Mouse (Mus musculus): ENCODE measurements around the gene Blvra. TPM values are rescaled to one million over a fixed set of nuclear protein-coding genes. Genes with fewer than 3 reads are reported as not detected.
A peak's percentile ranks its signal among the peaks of the same experiment; 100 is the strongest.
"Not testable (repeated sequence)": the region's sequence is repeated elsewhere in the genome, so short reads cannot be mapped to it uniquely, and the experiment has no call there.

Blvra gene
- polyA plus RNA-seq, 1 experiment from 2014 or later: 51.6 TPM

DNA sequence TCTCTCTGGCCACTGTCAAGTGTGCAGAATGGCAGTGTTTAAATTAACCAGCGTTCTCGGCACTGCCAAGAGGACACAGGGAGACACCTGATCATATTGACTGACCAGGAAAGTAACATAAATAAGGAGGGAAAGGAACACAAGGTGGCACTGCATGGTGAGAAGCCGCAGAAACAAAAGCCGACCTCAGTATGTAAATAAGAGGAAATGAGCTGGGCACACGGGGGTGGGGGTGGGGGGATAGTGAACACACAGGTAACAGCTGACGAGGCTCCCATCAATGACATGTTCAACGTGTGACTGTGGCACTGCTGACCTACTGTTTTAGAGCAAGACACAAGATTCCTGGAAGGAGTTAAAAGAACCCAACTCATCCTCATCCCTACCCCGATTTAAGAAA, 60.9 kb downstream of the Blvra start:
- no peak overlapping the region for H3K9ac ChIP-seq (ENCODE audit: low read length)

DNA sequence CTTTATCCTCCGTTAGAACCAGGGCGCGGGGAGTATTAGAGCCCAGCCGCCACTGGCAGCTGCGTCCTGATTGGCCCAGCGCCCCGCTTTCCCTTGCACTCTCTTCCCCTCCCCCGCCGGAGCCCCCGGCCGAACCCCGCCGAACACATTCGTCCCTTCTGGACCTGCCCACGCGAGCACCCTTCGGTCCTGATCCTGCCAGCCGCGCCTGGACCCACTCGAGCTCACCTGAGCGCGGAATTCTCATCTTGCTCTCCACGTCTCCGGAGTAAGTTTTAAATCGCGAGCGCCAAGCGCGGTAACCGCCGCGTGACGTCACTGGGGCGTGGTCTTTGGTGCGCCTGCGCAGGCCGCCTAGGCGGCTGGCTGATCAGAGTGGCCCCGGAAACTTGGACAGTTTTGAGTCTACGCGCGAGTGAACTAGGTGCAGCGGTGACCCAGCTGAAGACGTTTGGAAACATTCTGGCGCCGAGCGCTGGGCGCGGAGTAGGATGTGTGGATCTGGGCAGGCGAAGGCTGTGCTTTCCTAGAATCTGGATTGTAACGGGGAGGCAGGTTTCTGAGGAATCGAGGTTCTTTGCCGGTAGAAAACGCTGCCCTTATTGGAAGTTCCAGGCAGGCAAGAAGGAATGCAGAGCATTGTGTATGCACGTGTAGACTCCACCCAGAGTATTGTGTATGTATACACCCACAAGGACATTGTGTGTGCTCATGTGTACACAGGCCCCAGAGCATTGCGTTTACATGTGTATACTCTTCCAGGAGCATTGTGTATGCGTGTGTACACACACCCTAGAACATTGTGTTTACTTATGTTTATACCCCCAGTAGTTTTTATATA, 63.4 kb downstream of the Blvra start, which contains the start of gene Ncaph:
Gene Ncaph, minus strand, starts transcription at position 334 of the 841 bp plus-strand sequence.
- H3K27me3 ChIP-seq (ENCODE audit: control insufficient read depth, insufficient read depth, low read depth, low read length): no peaks in the 10 kb centered on the region
- H3K4me2 ChIP-seq (ENCODE audit: low read depth, low read length): peak within 1 kb of the TSS; percentile 84
- H3K36me3 ChIP-seq (ENCODE audit: control insufficient read depth, insufficient read depth, low read length): no peaks in the 10 kb centered on the region
- H3K4me1 ChIP-seq (replicated peaks; ENCODE audit: control insufficient read depth, insufficient read depth, low read length): peaks cover 41% of the 10 kb centered on the region
- peak within 1 kb of the TSS; percentile 95 for H3K27ac ChIP-seq (ENCODE audit: low read length)
- under 1% methylated on average over 57 of the region's 57 CpGs for WGBS
- peak within 1 kb of the TSS; percentile 89 for H3K9ac ChIP-seq (ENCODE audit: low read length)
- peak within 1 kb of the TSS; percentile 93 for H3K4me3 ChIP-seq (ENCODE audit: low read length)
- ATAC-seq (ENCODE audit: low read depth): peak; percentile 92
- no peaks in the 10 kb centered on the region for H3K9me3 ChIP-seq (ENCODE audit: control insufficient read depth, low read length)

More for the DNA sequence above, 60.9 kb downstream of the Blvra start:
- H3K9me3 ChIP-seq (ENCODE audit: control insufficient read depth, low read length): no peaks in the 10 kb centered on the region
- ATAC-seq (ENCODE audit: low read depth): no peak
- H3K36me3 ChIP-seq (ENCODE audit: control insufficient read depth, insufficient read depth, low read length): peaks cover 4% of the 10 kb centered on the region
- H3K4me2 ChIP-seq (ENCODE audit: low read depth, low read length): peak overlapping the region; percentile 84; the same call in 1 of the 2 replicates
- 50% methylated on average over 8 of the region's 8 CpGs for WGBS
- H3K27me3 ChIP-seq (ENCODE audit: control insufficient read depth, insufficient read depth, low read depth, low read length): no peaks in the 10 kb centered on the region
- H3K27ac ChIP-seq (ENCODE audit: low read length): no peak overlapping the region
- no peak overlapping the region for H3K4me3 ChIP-seq (ENCODE audit: low read length)
- peaks cover 26% of the 10 kb centered on the region for H3K4me1 ChIP-seq (replicated peaks; ENCODE audit: control insufficient read depth, insufficient read depth, low read length)

DNA sequence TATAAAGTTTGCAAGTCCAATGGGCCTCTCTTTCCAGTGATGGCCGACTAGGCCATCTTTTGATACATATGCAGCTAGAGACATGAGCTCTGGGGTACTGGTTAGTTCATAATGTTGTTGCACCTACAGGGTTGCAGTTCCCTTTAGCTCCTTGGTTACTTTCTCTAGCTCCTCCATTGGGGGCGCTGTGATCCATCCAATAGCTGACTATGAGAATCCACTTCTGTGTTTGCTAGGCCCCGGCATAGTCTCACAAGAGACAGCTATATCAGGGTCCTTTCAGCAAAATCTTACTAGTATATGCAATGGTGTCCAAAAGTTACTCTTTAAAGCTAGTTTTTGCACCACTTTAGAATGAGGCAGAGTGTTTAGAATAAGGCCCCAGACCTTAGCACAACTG, 64.8 kb downstream of the Blvra start:
- H3K4me3 ChIP-seq (ENCODE audit: low read length); H3K36me3 ChIP-seq (ENCODE audit: control insufficient read depth, insufficient read depth, low read length); ATAC-seq (ENCODE audit: low read depth); H3K27me3 ChIP-seq (ENCODE audit: control insufficient read depth, insufficient read depth, low read depth, low read length); H3K9ac ChIP-seq (ENCODE audit: low read length); H3K4me2 ChIP-seq (ENCODE audit: low read depth, low read length); H3K9me3 ChIP-seq (ENCODE audit: control insufficient read depth, low read length); H3K27ac ChIP-seq (ENCODE audit: low read length): not testable (repeated sequence)
- peaks cover 41% of the 10 kb centered on the region for H3K4me1 ChIP-seq (replicated peaks; ENCODE audit: control insufficient read depth, insufficient read depth, low read length)
- 34% methylated on average over 2 of the region's 3 CpGs for WGBS

DNA sequence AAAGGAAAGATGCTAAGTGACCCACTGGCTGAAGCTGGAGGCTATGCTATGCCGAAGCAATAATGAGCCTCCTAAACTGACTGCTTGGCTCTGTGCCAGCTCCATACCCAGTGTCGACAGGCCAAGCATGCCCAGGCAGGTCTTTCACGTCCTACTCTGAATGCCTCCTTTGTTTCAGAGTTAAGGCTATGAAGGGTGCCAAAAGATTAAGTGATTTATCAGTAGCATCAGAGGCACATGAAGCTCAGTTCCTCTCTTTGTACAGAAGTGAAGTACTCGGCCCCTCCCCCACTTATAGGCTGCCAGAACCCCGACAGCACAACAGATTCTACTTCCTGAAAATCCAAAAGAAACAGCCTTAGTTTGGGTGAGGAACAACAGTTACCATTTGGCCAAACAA, 66.5 kb downstream of the Blvra start:
- H3K4me3 ChIP-seq (ENCODE audit: low read length): no peak overlapping the region
- no peak overlapping the region for H3K4me2 ChIP-seq (ENCODE audit: low read depth, low read length)
- peak overlapping the region; percentile 84 for H3K27ac ChIP-seq (ENCODE audit: low read length)
- no peak overlapping the region for H3K9ac ChIP-seq (ENCODE audit: low read length)
- no peaks in the 10 kb centered on the region for H3K27me3 ChIP-seq (ENCODE audit: control insufficient read depth, insufficient read depth, low read depth, low read length)
- under 1% methylated on average over 5 of the region's 5 CpGs for WGBS
- ATAC-seq (ENCODE audit: low read depth): peak; percentile 51
- peaks cover 13% of the 10 kb centered on the region for H3K36me3 ChIP-seq (ENCODE audit: control insufficient read depth, insufficient read depth, low read length)
- H3K4me1 ChIP-seq (replicated peaks; ENCODE audit: control insufficient read depth, insufficient read depth, low read length): peaks cover 31% of the 10 kb centered on the region
- H3K9me3 ChIP-seq (ENCODE audit: control insufficient read depth, low read length): peaks cover 3% of the 10 kb centered on the region; the same call in 1 of the 2 replicates

DNA sequence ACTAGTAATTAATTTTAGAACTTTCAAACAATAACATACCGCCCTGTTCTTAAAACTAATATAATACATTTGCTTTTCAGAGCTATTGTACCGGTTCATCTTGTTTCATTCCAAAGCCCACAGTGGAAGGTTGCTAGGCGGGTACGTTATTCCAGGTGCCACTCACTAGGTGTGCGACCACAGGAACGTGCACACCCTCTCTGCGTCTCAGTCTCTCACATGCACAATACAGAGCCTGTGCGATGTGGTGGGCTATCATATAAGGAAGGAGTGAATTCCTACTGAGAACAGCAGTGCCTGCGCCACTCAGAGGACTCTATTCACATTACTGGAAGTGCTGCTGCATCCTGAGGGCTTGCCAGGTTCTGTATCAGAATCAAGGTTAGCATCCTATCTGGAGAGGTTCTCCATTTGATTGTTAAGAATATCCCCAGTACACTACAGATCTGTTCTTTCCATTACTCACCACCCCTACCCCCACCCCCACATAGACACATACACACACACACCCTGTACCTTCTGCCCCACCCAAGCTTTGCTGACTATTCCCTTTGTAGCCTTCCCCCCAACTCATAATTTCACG, 67.5 kb downstream of the Blvra start:
- no peak overlapping the region; the same call in 1 of the 2 replicates for H3K9ac ChIP-seq (ENCODE audit: low read length)
- ATAC-seq (ENCODE audit: low read depth): no peak
- peaks cover 3% of the 10 kb centered on the region; the same call in 1 of the 2 replicates for H3K9me3 ChIP-seq (ENCODE audit: control insufficient read depth, low read length)
- peak overlapping the region; percentile 66 for H3K27ac ChIP-seq (ENCODE audit: low read length)
- H3K4me2 ChIP-seq (ENCODE audit: low read depth, low read length): no peak overlapping the region
- peaks cover 30% of the 10 kb centered on the region for H3K4me1 ChIP-seq (replicated peaks; ENCODE audit: control insufficient read depth, insufficient read depth, low read length)
- H3K4me3 ChIP-seq (ENCODE audit: low read length): no peak overlapping the region
- no peaks in the 10 kb centered on the region for H3K27me3 ChIP-seq (ENCODE audit: control insufficient read depth, insufficient read depth, low read depth, low read length)
- 45% methylated on average over 10 of the region's 10 CpGs for WGBS
- H3K36me3 ChIP-seq (ENCODE audit: control insufficient read depth, insufficient read depth, low read length): peaks cover 13% of the 10 kb centered on the region

DNA sequence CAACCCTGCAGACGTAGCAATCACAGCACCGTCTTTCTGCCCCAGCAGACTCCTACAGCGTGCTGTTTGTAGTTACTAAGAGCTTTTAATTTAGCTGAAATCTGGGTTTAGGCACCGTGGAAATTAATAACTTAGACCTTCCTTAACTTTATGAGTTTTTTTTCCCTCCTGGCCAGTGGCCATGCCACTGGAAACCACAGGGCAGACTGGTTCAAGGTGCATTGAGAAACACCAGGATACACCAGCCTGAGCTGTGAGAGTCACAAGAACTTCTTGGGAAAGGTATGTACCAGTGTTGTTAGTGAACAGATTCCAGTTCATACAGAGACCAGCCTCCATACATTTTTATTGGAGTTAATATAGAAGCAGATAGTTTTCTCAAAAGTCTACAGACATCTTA, 68.0 kb downstream of the Blvra start:
- Histone ChIP-seq H3K9me3 (ENCODE audit: control insufficient read depth, low read length) (peaks cover 3% of the 10 kb centered on the region; the same call in 1 of the 2 replicates), H3K27me3 (ENCODE audit: control insufficient read depth, insufficient read depth, low read depth, low read length) (no peaks in the 10 kb centered on the region), H3K4me2 (ENCODE audit: low read depth, low read length) (no peak overlapping the region), H3K36me3 (ENCODE audit: control insufficient read depth, insufficient read depth, low read length) (peaks cover 13% of the 10 kb centered on the region), H3K4me1 (replicated peaks; ENCODE audit: control insufficient read depth, insufficient read depth, low read length) (peaks cover 30% of the 10 kb centered on the region), H3K9ac (ENCODE audit: low read length) (no peak overlapping the region), H3K27ac (ENCODE audit: low read length) (peak overlapping the region; percentile 66), H3K4me3 (ENCODE audit: low read length) (no peak overlapping the region)
- no peak for ATAC-seq (ENCODE audit: low read depth)
- 82% methylated on average over 4 of the region's 4 CpGs for WGBS

DNA sequence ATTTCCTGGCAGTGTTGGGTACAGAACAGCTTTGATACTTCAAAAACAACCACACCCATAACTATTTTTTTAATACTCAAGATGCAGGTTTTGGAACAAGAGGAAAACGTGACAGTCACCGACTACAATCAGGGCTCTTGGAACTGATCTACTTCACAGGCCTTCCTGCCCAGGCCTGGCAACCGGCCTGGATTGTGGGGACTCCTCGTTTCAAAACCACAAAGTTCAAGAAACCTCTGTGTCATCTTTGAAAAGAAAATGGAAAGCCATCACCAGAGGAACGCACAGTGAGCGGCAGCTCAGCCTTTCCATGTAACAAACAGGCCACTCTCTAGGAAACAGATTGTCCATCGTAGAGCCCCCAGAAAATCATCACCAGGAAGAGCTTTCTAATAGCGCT, 68.6 kb downstream of the Blvra start:
- H3K4me3 ChIP-seq (ENCODE audit: low read length): no peak overlapping the region
- H3K4me1 ChIP-seq (replicated peaks; ENCODE audit: control insufficient read depth, insufficient read depth, low read length): peaks cover 33% of the 10 kb centered on the region
- 78% methylated on average over 8 of the region's 8 CpGs for WGBS
- peaks cover 13% of the 10 kb centered on the region for H3K36me3 ChIP-seq (ENCODE audit: control insufficient read depth, insufficient read depth, low read length)
- H3K9ac ChIP-seq (ENCODE audit: low read length): no peak overlapping the region
- ATAC-seq (ENCODE audit: low read depth): no peak
- no peak overlapping the region for H3K27ac ChIP-seq (ENCODE audit: low read length)
- no peaks in the 10 kb centered on the region for H3K27me3 ChIP-seq (ENCODE audit: control insufficient read depth, insufficient read depth, low read depth, low read length)
- H3K9me3 ChIP-seq (ENCODE audit: control insufficient read depth, low read length): peaks cover 3% of the 10 kb centered on the region; the same call in 1 of the 2 replicates
- H3K4me2 ChIP-seq (ENCODE audit: low read depth, low read length): no peak overlapping the region

DNA sequence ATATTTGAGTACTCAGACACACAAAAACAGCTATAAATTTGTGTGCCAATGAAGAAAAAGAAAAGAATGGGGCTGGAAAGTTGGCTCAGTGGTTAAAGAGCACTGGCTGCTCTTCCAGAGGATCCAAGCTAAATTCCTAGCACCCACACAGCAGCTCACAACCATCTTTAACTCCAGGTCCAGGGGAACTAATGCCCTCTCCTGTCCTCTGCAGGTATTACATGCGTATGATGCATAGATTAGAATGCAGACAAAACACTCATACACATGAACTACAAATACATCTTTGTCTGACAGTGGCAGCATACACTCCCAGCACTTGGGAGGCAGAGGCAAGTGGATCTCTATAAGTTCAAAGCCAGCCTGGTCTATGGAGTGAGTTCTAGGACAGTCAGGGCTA, 69.1 kb downstream of the Blvra start:
- no peak for ATAC-seq (ENCODE audit: low read depth)
- Histone ChIP-seq H3K27me3 (ENCODE audit: control insufficient read depth, insufficient read depth, low read depth, low read length) (no peaks in the 10 kb centered on the region), H3K4me2 (ENCODE audit: low read depth, low read length) (no peak overlapping the region), H3K9me3 (ENCODE audit: control insufficient read depth, low read length) (peaks cover 3% of the 10 kb centered on the region; the same call in 1 of the 2 replicates), H3K27ac (ENCODE audit: low read length) (no peak overlapping the region), H3K36me3 (ENCODE audit: control insufficient read depth, insufficient read depth, low read length) (peaks cover 13% of the 10 kb centered on the region), H3K4me3 (ENCODE audit: low read length) (no peak overlapping the region), H3K4me1 (replicated peaks; ENCODE audit: control insufficient read depth, insufficient read depth, low read length) (peaks cover 30% of the 10 kb centered on the region), H3K9ac (ENCODE audit: low read length) (no peak overlapping the region)
- 97% methylated on average over 1 of the region's 1 CpGs for WGBS

DNA sequence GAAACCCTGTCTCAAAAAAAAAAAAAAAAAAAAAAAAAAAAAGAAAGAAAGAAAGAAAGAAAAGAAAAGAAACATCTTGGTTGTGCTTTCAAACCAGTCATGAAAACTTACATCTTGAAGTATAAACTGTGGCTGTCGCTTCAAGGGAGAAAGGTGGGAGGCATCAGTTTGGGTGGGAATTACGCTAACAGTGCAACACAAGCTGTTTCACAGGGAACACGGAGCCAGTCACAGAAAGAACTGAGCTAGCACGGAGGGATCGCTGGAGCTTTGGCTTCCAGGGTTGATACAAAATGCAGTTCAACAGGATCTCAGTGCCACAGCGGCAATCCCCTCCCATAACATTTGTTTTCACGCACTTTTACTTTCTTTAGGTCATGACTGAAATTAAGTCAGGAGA, 69.5 kb downstream of the Blvra start:
- Histone ChIP-seq H3K27ac (ENCODE audit: low read length) (no peak overlapping the region), H3K4me1 (replicated peaks; ENCODE audit: control insufficient read depth, insufficient read depth, low read length) (peaks cover 28% of the 10 kb centered on the region), H3K9ac (ENCODE audit: low read length) (no peak overlapping the region), H3K4me2 (ENCODE audit: low read depth, low read length) (no peak overlapping the region), H3K36me3 (ENCODE audit: control insufficient read depth, insufficient read depth, low read length) (peaks cover 13% of the 10 kb centered on the region), H3K27me3 (ENCODE audit: control insufficient read depth, insufficient read depth, low read depth, low read length) (no peaks in the 10 kb centered on the region), H3K4me3 (ENCODE audit: low read length) (no peak overlapping the region), H3K9me3 (ENCODE audit: control insufficient read depth, low read length) (peaks cover 3% of the 10 kb centered on the region; the same call in 1 of the 2 replicates)
- no peak for ATAC-seq (ENCODE audit: low read depth)
- 94% methylated on average over 7 of the region's 7 CpGs for WGBS

All from lung, embryonic 16.5 days (tissue).